Comparison of ENCODE assay signal across 8 mouse cellular contexts in the genomic region with DNA sequence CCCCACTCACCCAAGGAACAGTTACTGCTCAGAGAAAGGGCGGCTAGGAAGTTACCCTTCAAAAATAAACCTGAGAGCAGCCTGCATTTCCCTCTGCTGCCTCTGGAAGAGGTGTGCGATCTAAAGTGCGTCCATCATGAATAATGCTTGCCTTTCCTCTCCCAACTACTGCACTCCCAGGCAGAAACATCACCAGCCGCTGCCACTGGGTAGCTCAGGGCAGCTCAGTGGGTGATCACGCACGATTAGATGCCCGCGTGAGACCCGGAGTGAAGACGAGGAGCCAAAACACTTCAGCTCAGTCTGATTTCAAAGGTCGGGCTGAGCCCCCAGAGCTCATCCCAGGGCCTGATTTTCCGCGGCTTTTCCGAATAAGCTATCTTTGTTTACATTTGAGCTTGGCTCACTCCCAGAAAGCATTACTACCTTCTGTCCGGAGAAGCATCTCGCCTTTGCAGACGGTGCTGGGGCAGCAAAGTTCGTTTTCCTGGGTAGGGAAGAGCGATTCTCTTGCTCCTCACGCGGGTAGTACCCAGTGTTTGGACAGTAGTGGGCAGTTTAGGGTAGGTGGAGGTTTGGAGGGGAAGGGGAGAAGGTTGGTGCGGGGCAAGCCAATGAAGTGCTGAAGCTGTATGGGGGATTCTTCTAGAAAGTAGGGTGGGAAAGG. TPM values are rescaled to one million over a fixed set of nuclear protein-coding genes. Genes with fewer than 3 reads are reported as not detected.
DNase-seq lines count a peak whose midpoint lies in the region; ATAC-seq lines count a peak whose summit lies in the region.

A gene (plus strand): TSS at position 162 of the 667 bp plus-strand sequence.

- no peaks in the 10 kb centered on the region for H3K36me3 ChIP-seq in forebrain, embryonic 16.5 days (ENCODE audit: control insufficient read depth, insufficient read depth)
- no peaks in the 10 kb centered on the region for H3K36me3 ChIP-seq in hindbrain, embryonic 10.5 days
- no peaks in the 10 kb centered on the region for H3K36me3 ChIP-seq in lung, embryonic 16.5 days (ENCODE audit: control insufficient read depth, insufficient read depth, low read length)

- H3K4me1 ChIP-seq in forebrain, embryonic 16.5 days (replicated peaks; ENCODE audit: control insufficient read depth, insufficient read depth, low read length): peaks cover 10% of the 10 kb centered on the region
- peaks cover 30% of the 10 kb centered on the region for H3K4me1 ChIP-seq in hindbrain, embryonic 10.5 days (replicated peaks)
- peaks cover 6% of the 10 kb centered on the region; the same call in 1 of the 2 replicates for H3K4me1 ChIP-seq in lung, embryonic 16.5 days (replicated peaks; ENCODE audit: control insufficient read depth, insufficient read depth, low read length)

- H3K4me2 ChIP-seq in forebrain, embryonic 16.5 days (ENCODE audit: low read length): peak within 1 kb of the TSS; percentile 90
- peak within 1 kb of the TSS; percentile 80 for H3K4me2 ChIP-seq in lung, embryonic 16.5 days (ENCODE audit: low read depth, low read length)

- H3K9me3 ChIP-seq in forebrain, embryonic 16.5 days (ENCODE audit: control insufficient read depth, low read length): no peaks in the 10 kb centered on the region
- H3K9me3 ChIP-seq in hindbrain, embryonic 10.5 days: no peaks in the 10 kb centered on the region
- H3K9me3 ChIP-seq in lung, embryonic 16.5 days (ENCODE audit: control insufficient read depth, low read length): no peaks in the 10 kb centered on the region

- H3K9ac ChIP-seq in forebrain, embryonic 16.5 days (replicated peaks; ENCODE audit: low read depth, low read length): peak within 1 kb of the TSS; percentile 83
- peak within 1 kb of the TSS; percentile 95 for H3K9ac ChIP-seq in lung, embryonic 16.5 days (ENCODE audit: low read length)

- whole genome bisulfite sequencing in forebrain, embryonic 16.5 days: 1% methylated on average over 22 of the region's 22 CpGs
- under 1% methylated on average over 22 of the region's 22 CpGs for WGBS in hindbrain, embryonic 10.5 days
- under 1% methylated on average over 22 of the region's 22 CpGs for WGBS in lung, embryonic 16.5 days

- peak within 1 kb of the TSS; percentile 85 for H3K27ac ChIP-seq in forebrain, embryonic 16.5 days (ENCODE audit: low read length)
- peak within 1 kb of the TSS; percentile 97 for H3K27ac ChIP-seq in hindbrain, embryonic 10.5 days
- H3K27ac ChIP-seq in lung, embryonic 16.5 days (ENCODE audit: low read length): peak within 1 kb of the TSS; percentile 94

- peak; percentile 49 for ATAC-seq in forebrain, embryonic 16.5 days
- ATAC-seq in lung, embryonic 16.5 days (ENCODE audit: low read depth): peak; percentile 68
- ATAC-seq in erythroid progenitor cell, adult 5-6 weeks (replicated peaks; ENCODE audit: low FRiP score, poor library complexity, severe bottlenecking): no peak

- no peaks in the 10 kb centered on the region; the same call in 1 of the 2 replicates for H3K27me3 ChIP-seq in forebrain, embryonic 16.5 days (replicated peaks; ENCODE audit: control insufficient read depth, insufficient read depth, low read length)
- peaks cover 7% of the 10 kb centered on the region; the same call in 1 of the 2 replicates for H3K27me3 ChIP-seq in hindbrain, embryonic 10.5 days (ENCODE audit: insufficient read depth, poor library complexity, severe bottlenecking)
- no peaks in the 10 kb centered on the region for H3K27me3 ChIP-seq in lung, embryonic 16.5 days (ENCODE audit: control insufficient read depth, insufficient read depth, low read depth, low read length)

- H3K4me3 ChIP-seq in forebrain, embryonic 16.5 days (replicated peaks; ENCODE audit: low read length): peak within 1 kb of the TSS; percentile 75
- peak within 1 kb of the TSS; percentile 85 for H3K4me3 ChIP-seq in hindbrain, embryonic 10.5 days
- peak within 1 kb of the TSS; percentile 89 for H3K4me3 ChIP-seq in lung, embryonic 16.5 days (ENCODE audit: low read length)

- peak; percentile 3 to 53 for DNase-seq in urinary bladder, adult 18-20 months (ENCODE audit: low spot score in 2 of 2)
- no peak for DNase-seq in urinary bladder, postnatal 10 days (ENCODE audit: low spot score)
- peak; percentile 75 for DNase-seq in hindbrain, embryonic 10.5 days (ENCODE audit: low spot score)
- DNase-seq in layer of hippocampus, postnatal 10 days (ENCODE audit: low spot score in 2 of 2): peak in 1 of 2 experiments; percentile 50
- peak; percentile 50 for DNase-seq in right cerebral cortex, adult 18-20 months

RNA-seq across cellular contexts. Expression of the gene that starts here (rescaled TPM):
- polyA plus RNA-seq in forebrain, embryonic 16.5 days (2015; fragmentation: Nextera tagmentation; extraction: Ambion mirVana): 51.5 and 52.3 TPM in 2 replicates
- 18.7 and 29.7 TPM in 2 replicates for polyA plus RNA-seq in hindbrain, embryonic 10.5 days (2016; fragmentation: Nextera tagmentation; extraction: Ambion mirVana)
- 10 to 100 TPM; 38.0 to 39.3 TPM for total RNA-seq in layer of hippocampus, postnatal 10 days (2021)
- polyA plus RNA-seq in lung, embryonic 16.5 days (2015; fragmentation: Nextera tagmentation; extraction: Ambion mirVana): 69.1 and 76.9 TPM in 2 replicates
- total RNA-seq in erythroid progenitor cell, adult 5-6 weeks (2015; ENCODE audit: low replicate concordance): not detected in 2 replicates
- total RNA-seq in erythroid progenitor cell, adult 5-6 weeks (2017; ENCODE audit: low replicate concordance): not detected in 2 replicates

Comparison
In these comparisons a context has a peak if more than half of its experiments do, and no peak if none do; other contexts are left out.
1. RNA of the gene that starts here (total RNA-seq): 38.0 to 39.3 TPM in layer of hippocampus, postnatal 10 days; not detected in erythroid progenitor cell, adult 5-6 weeks; every median in the first group is over 10 times any median in the second.
2. Peak in every context shown above with its lines, with median percentiles within 50 percentile points of each other: H3K27ac ChIP-seq and H3K4me3 ChIP-seq.